Mouse (Mus musculus) hindbrain, embryonic 16.5 days (tissue): ENCODE data around the gene Pakap. TPM values are rescaled to one million over a fixed set of nuclear protein-coding genes. Genes with fewer than 3 reads are reported as not detected.

Experiments
- ATAC-seq: fragments of 200-750 bp; cut with Nextera tagmentation; 2 replicates; pipeline ENCODE4 v1.8.0; 2017; ENCODE audit warnings: moderate TSS enrichment, moderate library complexity
- H3K27ac ChIP-seq: fragments of 300-500 bp; sonication (generic); 2 replicates; pipeline ENCODE4 v1.5.1; 2014; ENCODE audit warnings: low read depth, mild to moderate bottlenecking, control low read depth, low read length, moderate library complexity
- H3K27me3 ChIP-seq: fragments of 300-500 bp; sonication (generic); replicated peaks from 2 replicates; pipeline ENCODE4 v1.6.1; 2014; ENCODE audit warnings: low read length; ENCODE audit not compliant: control insufficient read depth, insufficient read depth
- H3K36me3 ChIP-seq: fragments of 300-500 bp; sonication (generic); 2 replicates; pipeline ENCODE4 v1.6.1; 2014; ENCODE audit warnings: mild to moderate bottlenecking, low read length, moderate library complexity, mixed read lengths; ENCODE audit not compliant: control insufficient read depth, insufficient read depth
- H3K4me1 ChIP-seq: fragments of 300-500 bp; sonication (generic); 2 replicates; pipeline ENCODE4 v1.6.1; 2014; ENCODE audit warnings: low read depth, low read length; ENCODE audit not compliant: control insufficient read depth, insufficient read depth
- H3K4me2 ChIP-seq: fragments of 300-500 bp; sonication (generic); 2 replicates; pipeline ENCODE4 v1.6.1; 2014; ENCODE audit warnings: mild to moderate bottlenecking, low read length, control low read depth, moderate library complexity
- H3K4me3 ChIP-seq: fragments of 300-500 bp; sonication (generic); 2 replicates; pipeline ENCODE4 v1.5.1; 2014; ENCODE audit warnings: mild to moderate bottlenecking, low read length, control low read depth, moderate library complexity
- H3K9ac ChIP-seq: fragments of 300-500 bp; sonication (generic); 2 replicates; pipeline ENCODE4 v1.6.1; 2014; ENCODE audit warnings: low read depth, mild to moderate bottlenecking, control low read depth, low read length, moderate library complexity
- H3K9me3 ChIP-seq: fragments of 300-500 bp; sonication (generic); 2 replicates; pipeline ENCODE4 v1.6.1; 2014; ENCODE audit warnings: mild to moderate bottlenecking, low read length, moderate library complexity; ENCODE audit not compliant: control insufficient read depth
- WGBS: fragments of 180-500 bp; shearing (Covaris S2); extraction: QIAGEN DNeasy Blood & Tissue Kit; methylation state at CpG from one replicate; pipeline ENCODE4 v1.1.7; 2014; 5-methylcytosine and 5-hydroxymethylcytosine counted together
- polyA plus RNA-seq: library from polyadenylated mRNA; unstranded; fragments of >200 nt; fragmentation: Nextera tagmentation; extraction: Ambion mirVana; gene quantifications from 2 replicates; pipeline ENCODE4 v1.2.1, GENCODE M21; 2015

Gene Pakap
- polyA plus RNA-seq, 1 experiment from 2014 or later: 14.0 TPM

DNA sequence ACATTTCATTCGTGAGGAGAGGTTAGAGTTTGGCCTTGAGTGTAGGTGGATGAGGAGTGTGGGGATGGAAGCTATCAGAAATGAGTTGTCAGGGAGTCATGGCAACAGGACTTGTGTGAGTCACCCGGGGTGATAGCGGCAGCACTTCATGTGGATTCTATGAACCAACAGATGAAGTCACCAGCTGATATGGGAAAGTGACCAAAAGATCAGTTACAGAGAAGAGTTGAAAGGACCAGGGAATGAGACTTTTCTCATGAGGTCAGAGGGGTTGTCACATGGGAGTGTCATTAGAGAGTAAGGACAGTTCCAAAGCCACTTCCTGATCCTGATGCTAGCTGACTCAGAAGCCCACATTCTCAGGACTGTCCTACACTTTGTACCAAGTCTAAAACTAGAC, 38.3 kb downstream of the Pakap start:
- Histone ChIP-seq H3K4me1 (no peaks in the 10 kb centered on the region; the same call in 1 of the 2 replicates), H3K36me3 (no peaks in the 10 kb centered on the region), H3K27me3 (no peaks in the 10 kb centered on the region), H3K9ac (no peak overlapping the region), H3K9me3 (no peaks in the 10 kb centered on the region), H3K4me2 (no peak overlapping the region), H3K4me3 (no peak overlapping the region), H3K27ac (no peak overlapping the region)
- WGBS: 80% methylated on average over 3 of the region's 3 CpGs
- no peak for ATAC-seq

- Histone ChIP-seq H3K27me3 (no peaks in the 10 kb centered on the region), H3K4me1 (peaks cover 5% of the 10 kb centered on the region), H3K4me2 (peak overlapping the region; percentile 36), H3K36me3 (no peaks in the 10 kb centered on the region), H3K9me3 (no peaks in the 10 kb centered on the region), H3K4me3 (0 out of 2 replicates have a peak overlapping the region, but pooled peaks have one; percentile 1), H3K27ac (no peak overlapping the region), H3K9ac (no peak overlapping the region)
- WGBS: 28% methylated on average over 22 of the region's 22 CpGs
- ATAC-seq: peak; percentile 83
These were observed 39.4 kb downstream of the Pakap start for GRCm38 (mm10) chr4:57607247-57607942.

GRCm38 (mm10) chr4:57611303-57612077, 43.5 kb downstream of the Pakap start:
- Histone ChIP-seq H3K9ac (no peak overlapping the region), H3K27me3 (no peaks in the 10 kb centered on the region), H3K4me1 (peaks cover 5% of the 10 kb centered on the region), H3K9me3 (no peaks in the 10 kb centered on the region), H3K4me2 (peak overlapping the region; percentile 22; the same call in 1 of the 2 replicates), H3K4me3 (no peak overlapping the region), H3K36me3 (no peaks in the 10 kb centered on the region), H3K27ac (no peak overlapping the region)
- ATAC-seq: no peak; the same call in 1 of the 2 replicates
- WGBS: 46% methylated on average over 17 of the region's 17 CpGs

DNA sequence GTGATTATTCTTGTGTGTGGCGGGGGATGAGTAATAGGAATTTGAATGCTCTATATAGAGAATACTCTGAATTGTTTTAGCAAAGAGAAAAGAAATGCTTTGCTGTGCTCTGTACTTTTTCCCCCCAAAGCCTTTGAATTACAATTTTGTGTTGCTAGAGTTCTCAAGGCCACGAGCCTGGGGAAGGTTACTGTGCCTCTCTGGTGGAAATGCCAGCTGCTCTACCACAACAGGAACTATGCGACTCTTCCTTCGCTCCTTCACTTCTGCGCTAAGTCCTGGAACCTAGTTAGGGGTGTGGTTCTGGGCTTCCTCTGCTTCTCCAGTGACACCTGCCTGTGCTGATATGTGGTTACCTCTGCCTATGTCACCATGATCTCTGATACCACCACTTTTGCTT, 44.7 kb downstream of the Pakap start:
- Histone ChIP-seq H3K27me3 (no peaks in the 10 kb centered on the region), H3K9ac (no peak overlapping the region), H3K9me3 (no peaks in the 10 kb centered on the region), H3K4me2 (no peak overlapping the region), H3K36me3 (no peaks in the 10 kb centered on the region), H3K4me1 (peaks cover 5% of the 10 kb centered on the region), H3K27ac (no peak overlapping the region), H3K4me3 (no peak overlapping the region)
- WGBS: 88% methylated on average over 5 of the region's 5 CpGs
- no peak for ATAC-seq

GRCm38 (mm10) chr4:57614686-57615085, 46.7 kb downstream of the Pakap start:
- H3K27ac ChIP-seq: no peak overlapping the region
- H3K4me2 ChIP-seq: no peak overlapping the region
- H3K4me1 ChIP-seq: peaks cover 5% of the 10 kb centered on the region
- no peaks in the 10 kb centered on the region for H3K36me3 ChIP-seq
- H3K9ac ChIP-seq: no peak overlapping the region
- no peak overlapping the region for H3K4me3 ChIP-seq
- 95% methylated on average over 4 of the region's 4 CpGs for WGBS
- no peak for ATAC-seq
- no peaks in the 10 kb centered on the region for H3K9me3 ChIP-seq
- H3K27me3 ChIP-seq: no peaks in the 10 kb centered on the region

DNA sequence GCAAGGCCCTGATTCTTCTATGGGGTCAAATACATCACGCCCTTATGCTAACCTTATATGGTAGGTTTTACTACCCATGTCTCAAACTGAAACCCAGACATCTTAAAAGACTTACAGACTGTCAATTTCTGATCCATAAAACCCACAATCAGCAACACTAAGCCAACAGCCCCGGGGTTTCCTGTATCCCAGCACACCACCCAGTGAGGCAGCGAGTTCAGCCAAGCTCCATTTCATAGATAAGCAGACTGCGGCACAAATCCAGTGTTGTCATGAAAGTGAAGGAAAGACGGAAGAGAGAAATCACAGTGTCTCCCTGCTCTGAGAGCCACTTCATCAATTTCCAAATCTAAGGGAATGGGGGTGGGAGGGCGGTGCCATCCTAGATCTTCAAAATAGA, 50.8 kb downstream of the Pakap start:
- no peak for ATAC-seq

DNA sequence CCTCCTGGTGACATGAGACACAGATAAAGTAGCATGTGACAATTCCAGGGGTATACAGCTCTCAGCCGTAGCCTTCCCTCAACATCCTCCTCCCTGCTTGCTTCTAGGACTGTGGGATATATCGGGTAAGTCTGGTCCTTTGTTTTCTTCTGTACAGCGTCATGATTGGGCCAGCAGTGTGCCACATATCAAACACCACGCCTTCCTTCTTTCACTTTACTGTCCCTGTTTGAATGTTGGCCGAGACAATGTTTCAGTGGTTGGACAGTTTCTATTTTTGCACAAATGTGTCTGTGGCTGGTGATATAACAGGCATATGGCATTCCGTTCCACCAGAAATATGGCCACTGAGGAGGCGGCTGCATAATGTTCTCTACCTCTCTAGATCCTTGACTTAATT, 54.8 kb downstream of the Pakap start:
- no peaks in the 10 kb centered on the region for H3K36me3 ChIP-seq
- no peak overlapping the region for H3K4me3 ChIP-seq
- H3K27me3 ChIP-seq: no peaks in the 10 kb centered on the region
- H3K27ac ChIP-seq: no peak overlapping the region
- H3K4me2 ChIP-seq: no peak overlapping the region
- H3K4me1 ChIP-seq: no peaks in the 10 kb centered on the region
- ATAC-seq: no peak
- H3K9me3 ChIP-seq: no peaks in the 10 kb centered on the region
- H3K9ac ChIP-seq: no peak overlapping the region
- WGBS: 89% methylated on average over 7 of the region's 7 CpGs

More for the DNA sequence above, 50.8 kb downstream of the Pakap start:
- H3K4me2 ChIP-seq: no peak overlapping the region
- H3K27ac ChIP-seq: no peak overlapping the region
- H3K9me3 ChIP-seq: no peaks in the 10 kb centered on the region
- H3K9ac ChIP-seq: no peak overlapping the region
- H3K4me3 ChIP-seq: no peak overlapping the region
- H3K4me1 ChIP-seq: no peaks in the 10 kb centered on the region
- no peaks in the 10 kb centered on the region for H3K27me3 ChIP-seq
- 93% methylated on average over 6 of the region's 6 CpGs for WGBS
- no peaks in the 10 kb centered on the region for H3K36me3 ChIP-seq

GRCm38 (mm10) chr4:57624819-57625218, 56.8 kb downstream of the Pakap start:
- Histone ChIP-seq H3K4me2 (no peak overlapping the region), H3K9ac (no peak overlapping the region), H3K27ac (no peak overlapping the region), H3K9me3 (no peaks in the 10 kb centered on the region), H3K36me3 (no peaks in the 10 kb centered on the region), H3K4me1 (no peaks in the 10 kb centered on the region), H3K27me3 (no peaks in the 10 kb centered on the region), H3K4me3 (no peak overlapping the region)
- WGBS: 88% methylated on average over 2 of the region's 2 CpGs
- no peak for ATAC-seq

GRCm38 (mm10) chr4:57625306-57625705, 57.3 kb downstream of the Pakap start:
- no peaks in the 10 kb centered on the region for H3K36me3 ChIP-seq
- H3K9ac ChIP-seq: no peak overlapping the region
- H3K27me3 ChIP-seq: no peaks in the 10 kb centered on the region
- H3K4me3 ChIP-seq: no peak overlapping the region
- no peak for ATAC-seq
- 96% methylated on average over 1 of the region's 1 CpGs for WGBS
- H3K27ac ChIP-seq: no peak overlapping the region
- H3K4me2 ChIP-seq: no peak overlapping the region
- H3K4me1 ChIP-seq: no peaks in the 10 kb centered on the region
- H3K9me3 ChIP-seq: no peaks in the 10 kb centered on the region
